Mouse (Mus musculus) C2C12 (cell line): ENCODE data around the gene Lrrc39.

Source experiments
- CEBPB ChIP-seq: IDR thresholded peaks from one replicate; pipeline ENCODE4 v1.6.1; 2011; ENCODE audit warnings: low read depth, mild to moderate bottlenecking, control low read depth, moderate library complexity
- CTCF ChIP-seq: IDR thresholded peaks from one replicate; pipeline ENCODE4 v1.5.1; 2011; ENCODE audit not compliant: control insufficient read depth, insufficient read depth, insufficient read length
- MAX ChIP-seq: IDR thresholded peaks from one replicate; pipeline ENCODE4 v1.6.1; 2011; ENCODE audit warnings: mild to moderate bottlenecking, control low read depth
- MYOD1 ChIP-seq: IDR thresholded peaks from one replicate; pipeline ENCODE4 v1.6.1; 2011; ENCODE audit warnings: low read depth; ENCODE audit not compliant: control insufficient read depth, insufficient read length
- MYOG ChIP-seq: IDR thresholded peaks from one replicate; pipeline ENCODE4 v1.6.1; 2011; ENCODE audit not compliant: control insufficient read depth, insufficient read length; ENCODE audit errors: extremely low read depth
- USF1 ChIP-seq: IDR thresholded peaks from one replicate; pipeline ENCODE4 v1.6.1; 2011; ENCODE audit warnings: low read depth, mild to moderate bottlenecking, control low read depth, moderate library complexity

DNA sequence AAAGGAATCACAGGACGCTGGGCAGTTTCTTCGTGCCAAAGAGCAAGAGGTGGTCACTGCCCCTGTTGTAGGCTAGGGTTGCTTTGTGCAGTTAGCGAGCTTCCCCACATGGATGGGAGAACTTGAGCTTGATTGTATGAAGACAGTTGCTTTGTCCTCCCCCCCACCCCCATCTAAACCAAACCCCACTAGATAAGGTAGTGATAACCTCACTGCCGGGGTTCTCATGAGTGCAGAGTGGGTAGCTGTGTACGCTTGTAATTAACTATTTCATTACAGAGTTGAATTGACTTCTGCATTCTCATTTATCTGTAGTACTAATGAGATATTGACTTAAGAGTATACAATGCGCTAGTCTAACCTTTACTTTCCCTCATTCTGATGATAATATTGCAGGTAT lies 56.1 kb downstream of the Lrrc39 start:
- no peak for TF ChIP-seq MYOG
- TF ChIP-seq MAX = no peak
- TF ChIP-seq USF1 = no peak
- TF ChIP-seq CTCF = no peak
- TF ChIP-seq CEBPB = no peak
- no peak for TF ChIP-seq MYOD1
